Mouse (Mus musculus) heart, embryonic 12.5 days (tissue): ENCODE data around the gene Gclc. TPM values are rescaled to one million over a fixed set of nuclear protein-coding genes. Genes with fewer than 3 reads are reported as not detected.
"Not testable (repeated sequence)": the region's sequence is repeated elsewhere in the genome, so short reads cannot be mapped to it uniquely, and the experiment has no call there.

Source experiments
- ATAC-seq: fragments of 200-750 bp; cut with Nextera tagmentation; 2 replicates; pipeline ENCODE4 v1.8.0; 2017; ENCODE audit warnings: moderate TSS enrichment, moderate library complexity; ENCODE audit not compliant: insufficient number of reproducible peaks, low FRiP score
- H3K27ac ChIP-seq: fragments of 300-500 bp; sonication (generic); 2 replicates; pipeline ENCODE4 v1.5.1; 2016; ENCODE audit warnings: mild to moderate bottlenecking, moderate library complexity; ENCODE audit not compliant: poor library complexity, severe bottlenecking
- H3K27me3 ChIP-seq: fragments of 300-500 bp; sonication (generic); replicated peaks from 2 replicates; pipeline ENCODE4 v1.6.1; 2016; ENCODE audit warnings: mild to moderate bottlenecking, moderate library complexity
- H3K36me3 ChIP-seq: fragments of 300-500 bp; sonication (generic); 2 replicates; pipeline ENCODE4 v1.6.1; 2016; ENCODE audit warnings: mild to moderate bottlenecking, moderate library complexity
- H3K4me1 ChIP-seq: fragments of 300-500 bp; sonication (generic); replicated peaks from 2 replicates; pipeline ENCODE4 v1.6.1; 2016; ENCODE audit warnings: mild to moderate bottlenecking
- H3K4me2 ChIP-seq: fragments of 300-500 bp; sonication (generic); 2 replicates; pipeline ENCODE4 v1.6.1; 2016; ENCODE audit warnings: mild to moderate bottlenecking, moderate library complexity
- H3K4me3 ChIP-seq: fragments of 300-500 bp; sonication (generic); 2 replicates; pipeline ENCODE4 v1.5.1; 2016; ENCODE audit warnings: mild to moderate bottlenecking
- H3K9ac ChIP-seq: fragments of 300-500 bp; sonication (generic); 2 replicates; pipeline ENCODE4 v1.6.1; 2016; ENCODE audit warnings: mild to moderate bottlenecking, moderate library complexity
- H3K9me3 ChIP-seq: fragments of 300-500 bp; sonication (generic); replicated peaks from 2 replicates; pipeline ENCODE4 v1.6.1; 2016; ENCODE audit warnings: mild to moderate bottlenecking, moderate library complexity
- WGBS: fragments of 180-500 bp; shearing (Covaris S2); methylation state at CpG from one replicate; pipeline ENCODE4 v1.1.7; 2016; 5-methylcytosine and 5-hydroxymethylcytosine counted together
- polyA plus RNA-seq: library from polyadenylated mRNA; unstranded; fragments of >200 nt; fragmentation: Nextera tagmentation; extraction: Ambion mirVana; gene quantifications from 2 replicates; pipeline ENCODE4 v1.2.1, GENCODE M21; 2016

Gene Gclc
- polyA plus RNA-seq, 1 experiment from 2014 or later = 13.0 TPM

GRCm38 (mm10) chr9:77746315-77746714 lies 8.0 kb upstream of the Gclc start:
- Histone ChIP-seq H3K27ac (no peak overlapping the region), H3K4me2 (no peak overlapping the region), H3K9me3 (no peaks in the 10 kb centered on the region), H3K4me3 (no peak overlapping the region), H3K9ac (no peak overlapping the region), H3K27me3 (no peaks in the 10 kb centered on the region), H3K36me3 (no peaks in the 10 kb centered on the region), H3K4me1 (peaks cover 16% of the 10 kb centered on the region)
- WGBS = 45% methylated on average over 2 of the region's 2 CpGs
- ATAC-seq = no peak

DNA sequence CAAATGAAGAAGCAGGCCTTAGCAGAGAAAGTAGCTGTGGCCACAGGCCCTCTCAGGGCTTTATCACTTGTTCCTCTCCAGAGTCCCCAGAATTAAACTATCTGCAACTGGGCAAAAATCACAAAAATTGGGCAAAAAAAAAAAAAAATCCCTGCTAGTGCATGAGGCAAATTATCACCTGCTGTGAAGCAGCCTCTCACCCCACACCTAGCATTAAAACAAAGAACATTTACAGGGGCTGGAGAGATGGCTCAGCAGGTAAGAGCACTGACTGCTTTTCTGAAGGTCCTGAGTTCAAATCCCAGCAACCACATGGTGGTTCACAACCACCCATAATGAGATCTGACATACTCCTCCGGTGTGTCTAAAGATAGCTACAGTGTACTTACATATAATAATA lies 6.0 kb upstream of the Gclc start:
- not testable (repeated sequence) for H3K9me3 ChIP-seq, H3K4me3 ChIP-seq, H3K27ac ChIP-seq, H3K4me2 ChIP-seq, H3K36me3 ChIP-seq, H3K27me3 ChIP-seq, ATAC-seq, H3K9ac ChIP-seq
- H3K4me1 ChIP-seq = peaks cover 11% of the 10 kb centered on the region
- 79% methylated on average over 1 of the region's 1 CpGs for WGBS

DNA sequence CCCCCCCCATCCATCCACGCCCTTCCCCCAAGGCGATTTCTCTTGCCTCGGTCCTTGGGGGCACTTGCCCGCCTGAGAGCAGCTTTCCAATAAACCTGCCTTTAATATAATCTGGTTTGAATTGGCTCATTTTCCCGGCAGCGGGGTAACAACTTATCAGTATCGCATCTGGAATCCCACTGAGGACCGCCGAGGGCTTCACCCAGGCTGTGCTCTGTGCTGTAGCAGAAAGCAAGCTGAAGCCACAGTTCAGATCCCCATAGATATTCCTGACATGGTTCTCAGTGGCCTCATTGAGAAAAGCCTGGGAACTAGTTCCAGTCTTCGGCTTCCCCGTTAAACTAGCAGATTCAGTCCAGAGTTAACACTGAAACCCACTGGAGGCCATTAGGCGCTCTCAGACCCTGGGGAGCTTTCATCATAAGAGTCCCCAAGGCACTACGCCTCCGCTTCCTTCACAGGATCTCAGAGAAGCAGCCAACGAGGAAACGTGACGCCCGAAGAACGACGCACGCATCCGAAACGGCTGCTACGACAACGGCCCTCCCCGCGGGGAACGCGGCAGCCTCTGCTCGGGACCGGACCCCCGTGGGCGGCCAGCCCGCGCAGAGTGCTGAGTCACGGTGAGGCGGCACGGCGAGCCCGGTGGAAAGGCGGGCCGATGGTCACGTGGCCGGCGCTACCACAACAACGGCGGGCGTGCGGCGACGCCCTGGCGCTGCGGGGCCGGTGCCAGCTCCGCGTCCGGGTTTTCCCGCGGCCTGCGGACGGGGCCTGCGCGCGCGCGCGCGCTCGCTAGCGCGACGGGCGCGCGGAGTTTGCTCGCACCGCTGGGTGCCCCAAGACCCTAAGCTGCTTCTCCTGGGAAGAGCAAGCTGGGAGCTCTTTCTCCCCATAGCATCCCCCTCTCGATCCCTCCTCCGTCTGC lies 3.9 kb upstream of the Gclc start:
- H3K9ac ChIP-seq = peak overlapping the region; percentile 76
- H3K36me3 ChIP-seq = no peaks in the 10 kb centered on the region
- peak overlapping the region; percentile 89 for H3K27ac ChIP-seq
- ATAC-seq = peak; percentile 89
- no peaks in the 10 kb centered on the region for H3K27me3 ChIP-seq
- under 1% methylated on average over 78 of the region's 79 CpGs for WGBS
- H3K4me1 ChIP-seq = peaks cover 6% of the 10 kb centered on the region
- no peaks in the 10 kb centered on the region for H3K9me3 ChIP-seq
- peak overlapping the region; percentile 63 for H3K4me3 ChIP-seq
- peak overlapping the region; percentile 84 for H3K4me2 ChIP-seq

GRCm38 (mm10) chr9:77751091-77751521 lies 3.2 kb upstream of the Gclc start:
- no peak for ATAC-seq

DNA sequence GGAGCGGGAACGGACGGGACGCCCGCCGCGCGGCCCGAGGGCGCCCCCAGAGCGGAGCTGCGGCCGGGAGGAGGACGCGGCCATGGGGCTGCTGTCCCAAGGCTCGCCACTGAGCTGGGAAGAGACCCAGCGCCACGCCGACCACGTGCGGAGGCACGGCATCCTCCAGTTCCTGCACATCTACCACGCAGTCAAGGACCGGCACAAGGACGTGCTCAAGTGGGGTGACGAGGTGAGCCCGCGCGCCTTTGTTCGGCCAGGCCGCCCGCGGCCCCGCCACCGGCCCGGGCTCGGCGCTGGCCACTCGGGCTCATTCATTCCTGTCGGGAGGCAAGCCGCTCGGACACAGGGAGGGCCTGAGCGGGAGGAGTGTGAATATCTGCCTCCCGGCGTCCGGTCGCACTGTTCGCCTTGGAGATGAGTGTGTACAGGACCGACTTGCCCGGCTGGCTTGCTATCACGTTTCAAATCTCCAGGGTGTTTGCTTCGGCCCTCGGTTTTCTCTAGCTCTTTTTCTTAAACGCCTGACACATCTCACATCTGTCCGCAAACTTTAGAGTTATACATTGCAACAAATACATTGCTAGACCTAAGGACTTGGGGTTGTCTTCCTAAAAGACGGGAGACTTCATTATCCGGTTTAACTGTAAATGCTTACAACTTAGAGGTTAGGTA lies 530 bp downstream of the Gclc start:
- under 1% methylated on average over 57 of the region's 57 CpGs for WGBS
- Histone ChIP-seq H3K27ac (peak overlapping the region; percentile 81), H3K4me1 (peaks cover 25% of the 10 kb centered on the region), H3K27me3 (no peaks in the 10 kb centered on the region), H3K4me3 (peak overlapping the region; percentile 75), H3K9ac (peak overlapping the region; percentile 78), H3K4me2 (peak overlapping the region; percentile 71), H3K36me3 (no peaks in the 10 kb centered on the region), H3K9me3 (no peaks in the 10 kb centered on the region)
- peak; percentile 75 for ATAC-seq

More at GRCm38 (mm10) chr9:77751091-77751521, 3.2 kb upstream of the Gclc start:
- under 1% methylated on average over 12 of the region's 12 CpGs for WGBS
- Histone ChIP-seq H3K27ac (peak overlapping the region; percentile 89), H3K9me3 (no peaks in the 10 kb centered on the region), H3K4me1 (peaks cover 11% of the 10 kb centered on the region), H3K36me3 (no peaks in the 10 kb centered on the region), H3K9ac (peak overlapping the region; percentile 76), H3K27me3 (no peaks in the 10 kb centered on the region), H3K4me2 (peak overlapping the region; percentile 84), H3K4me3 (peak overlapping the region; percentile 63)

DNA sequence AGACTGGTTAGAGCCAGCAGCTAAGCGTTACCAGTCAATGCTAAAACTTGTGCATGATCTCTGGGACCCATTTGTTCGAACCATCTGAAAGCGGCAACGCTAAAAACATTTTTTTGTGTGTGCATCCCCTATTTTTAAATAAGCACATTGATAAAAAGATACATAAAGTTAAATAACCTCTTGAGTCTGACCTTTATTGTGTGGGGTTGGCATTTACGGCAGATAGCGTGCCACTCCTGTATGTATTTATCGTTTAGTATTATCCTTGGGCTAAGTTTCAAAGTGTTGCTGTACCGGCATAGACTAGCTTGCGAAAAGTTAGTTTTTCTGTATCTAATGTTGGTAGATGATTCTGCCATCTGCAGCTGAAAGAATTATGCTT lies 1.1 kb downstream of the Gclc start:
- Histone ChIP-seq H3K4me3 (peak overlapping the region; percentile 75), H3K36me3 (no peaks in the 10 kb centered on the region), H3K4me2 (peak overlapping the region; percentile 71), H3K9ac (peak overlapping the region; percentile 78), H3K4me1 (peaks cover 25% of the 10 kb centered on the region), H3K27ac (no peak overlapping the region), H3K9me3 (no peaks in the 10 kb centered on the region), H3K27me3 (no peaks in the 10 kb centered on the region)
- 13% methylated on average over 9 of the region's 9 CpGs for WGBS
- no peak for ATAC-seq

GRCm38 (mm10) chr9:77756076-77756475 lies 1.7 kb downstream of the Gclc start:
- H3K4me2 ChIP-seq = peak overlapping the region; percentile 71
- H3K9me3 ChIP-seq = no peaks in the 10 kb centered on the region
- H3K9ac ChIP-seq = no peak overlapping the region
- no peak overlapping the region for H3K27ac ChIP-seq
- ATAC-seq = no peak
- peaks cover 25% of the 10 kb centered on the region for H3K4me1 ChIP-seq
- H3K36me3 ChIP-seq = no peaks in the 10 kb centered on the region
- 27% methylated on average over 9 of the region's 9 CpGs for WGBS
- H3K4me3 ChIP-seq = peak overlapping the region; percentile 75
- H3K27me3 ChIP-seq = no peaks in the 10 kb centered on the region

DNA sequence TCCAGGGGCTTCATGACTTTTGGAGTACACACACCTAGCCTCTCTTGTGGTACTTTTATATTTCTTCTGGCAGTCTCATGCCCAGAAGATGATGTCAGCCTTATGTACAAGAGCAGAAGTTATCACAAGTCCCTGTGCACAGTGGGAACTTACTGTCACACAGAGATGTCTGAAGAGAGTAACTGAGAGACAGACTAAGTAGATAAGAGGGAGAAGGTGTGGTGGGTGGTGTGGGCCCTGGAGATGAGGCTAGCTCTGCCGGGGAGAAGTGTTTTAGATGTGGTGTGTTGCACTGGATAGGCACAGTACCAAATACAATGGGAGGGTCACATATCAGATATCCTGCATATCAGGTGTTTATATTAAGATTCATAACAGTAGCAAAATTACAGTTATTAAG lies 3.0 kb downstream of the Gclc start:
- no peaks in the 10 kb centered on the region for H3K27me3 ChIP-seq
- no peak for ATAC-seq
- H3K4me2 ChIP-seq = peak overlapping the region; percentile 7; the same call in 1 of the 2 replicates
- H3K9ac ChIP-seq = no peak overlapping the region
- WGBS = 60% methylated on average over 1 of the region's 1 CpGs
- H3K36me3 ChIP-seq = no peaks in the 10 kb centered on the region
- H3K27ac ChIP-seq = no peak overlapping the region
- H3K9me3 ChIP-seq = no peaks in the 10 kb centered on the region
- no peak overlapping the region for H3K4me3 ChIP-seq
- H3K4me1 ChIP-seq = peaks cover 21% of the 10 kb centered on the region

DNA sequence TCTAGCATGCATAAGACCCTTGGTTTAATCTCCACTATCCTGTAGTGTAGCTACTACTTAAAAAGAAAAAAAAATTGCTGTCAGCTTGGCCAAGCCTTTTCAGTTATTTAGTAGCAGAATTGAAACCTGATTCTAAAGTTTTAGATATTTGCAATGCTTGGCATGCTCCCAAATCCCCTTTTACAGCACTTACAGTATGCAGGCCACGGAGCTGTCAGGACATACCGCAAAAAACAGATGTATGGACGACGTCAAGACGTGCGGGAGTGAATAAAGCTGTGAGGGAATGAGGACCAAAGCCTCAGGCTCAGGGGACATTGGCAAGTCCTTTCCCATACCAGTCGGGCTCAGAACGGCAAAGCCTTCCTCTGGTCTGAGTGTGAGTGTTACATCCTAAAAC lies 4.1 kb downstream of the Gclc start:
- no peaks in the 10 kb centered on the region for H3K27me3 ChIP-seq
- ATAC-seq = no peak
- peaks cover 21% of the 10 kb centered on the region for H3K4me1 ChIP-seq
- no peaks in the 10 kb centered on the region for H3K9me3 ChIP-seq
- 63% methylated on average over 8 of the region's 8 CpGs for WGBS
- H3K4me2 ChIP-seq = no peak overlapping the region
- H3K4me3 ChIP-seq = no peak overlapping the region
- 0 out of 2 replicates have a peak, but pooled peaks cover 1% of the 10 kb centered on the region for H3K36me3 ChIP-seq
- no peak overlapping the region for H3K9ac ChIP-seq
- no peak overlapping the region for H3K27ac ChIP-seq

DNA sequence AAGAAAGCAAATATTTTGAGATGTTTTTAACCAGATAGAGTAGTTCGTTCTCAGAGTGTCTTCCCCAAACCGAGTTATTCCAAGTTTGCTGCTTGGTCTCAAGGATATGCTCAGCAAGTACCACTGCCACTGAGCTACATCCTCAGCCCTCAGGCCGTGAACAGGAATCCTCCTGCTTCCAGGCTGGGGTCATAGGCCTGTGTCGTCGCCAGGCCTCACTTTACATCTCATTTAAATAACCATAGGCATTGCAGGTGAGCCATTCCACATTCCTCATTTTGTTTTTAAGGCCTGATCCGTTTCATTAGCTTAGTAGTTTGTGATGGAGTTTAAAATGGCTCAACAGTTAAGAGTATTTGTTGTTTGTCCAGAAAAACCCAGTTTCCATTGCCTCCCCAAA lies 4.8 kb downstream of the Gclc start:
- Histone ChIP-seq H3K27ac (no peak overlapping the region), H3K36me3 (peaks cover 7% of the 10 kb centered on the region; the same call in 1 of the 2 replicates), H3K4me2 (no peak overlapping the region), H3K9ac (no peak overlapping the region), H3K4me3 (no peak overlapping the region), H3K4me1 (peaks cover 21% of the 10 kb centered on the region), H3K27me3 (no peaks in the 10 kb centered on the region), H3K9me3 (no peaks in the 10 kb centered on the region)
- ATAC-seq = no peak
- WGBS = 76% methylated on average over 6 of the region's 6 CpGs

GRCm38 (mm10) chr9:77759756-77760155 lies 5.4 kb downstream of the Gclc start:
- Histone ChIP-seq H3K27ac (no peak overlapping the region), H3K9ac (no peak overlapping the region), H3K4me3 (no peak overlapping the region), H3K9me3 (no peaks in the 10 kb centered on the region), H3K27me3 (no peaks in the 10 kb centered on the region), H3K36me3 (peaks cover 12% of the 10 kb centered on the region; the same call in 1 of the 2 replicates), H3K4me1 (peaks cover 21% of the 10 kb centered on the region), H3K4me2 (no peak overlapping the region)
- no peak for ATAC-seq
- 76% methylated on average over 6 of the region's 6 CpGs for WGBS
